Mouse (Mus musculus): Measurements from ENCODE around the gene Ankrd23.

Ankrd23 gene

GRCm38 (mm10) chr1:36540807-36541206 lies 4.1 kb upstream of the Ankrd23 start:
- no peak for DNase-seq

GRCm38 (mm10) chr1:36540132-36540531 lies 3.4 kb upstream of the Ankrd23 start:
- no peak for DNase-seq

GRCm38 (mm10) chr1:36539186-36539585 lies 2.5 kb upstream of the Ankrd23 start, which contains the start of gene Gm42417:
Gene Gm42417, minus strand, starts transcription at chr1:36539429.
- no peak for DNase-seq

GRCm38 (mm10) chr1:36538727-36539126 lies 2.0 kb upstream of the Ankrd23 start:
- no peak for DNase-seq

DNA sequence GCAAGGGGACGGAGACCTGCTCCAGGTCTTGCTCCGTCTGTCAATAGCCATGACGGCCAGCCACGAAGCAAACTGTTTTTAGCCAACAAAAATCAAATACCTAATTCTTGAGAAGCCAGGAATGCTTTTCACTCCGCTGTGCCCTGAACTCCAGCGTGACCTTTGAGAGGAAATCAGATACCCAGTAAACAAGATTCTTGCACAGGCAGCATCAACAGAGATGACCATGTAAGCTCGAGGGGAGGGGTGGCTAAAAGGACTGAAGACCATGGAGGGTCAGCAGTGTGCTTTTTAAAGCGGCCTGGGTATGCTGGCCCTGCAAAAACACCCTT lies 320 bp downstream of the Ankrd23 start:
- no peak for DNase-seq

GRCm38 (mm10) chr1:36535477-36536396 lies 946 bp downstream of the Ankrd23 start:
- DNase-seq: peak; percentile 58

- no peak for DNase-seq
Observed at GRCm38 (mm10) chr1:36534595-36535058, 2.1 kb downstream of the Ankrd23 start.

DNA sequence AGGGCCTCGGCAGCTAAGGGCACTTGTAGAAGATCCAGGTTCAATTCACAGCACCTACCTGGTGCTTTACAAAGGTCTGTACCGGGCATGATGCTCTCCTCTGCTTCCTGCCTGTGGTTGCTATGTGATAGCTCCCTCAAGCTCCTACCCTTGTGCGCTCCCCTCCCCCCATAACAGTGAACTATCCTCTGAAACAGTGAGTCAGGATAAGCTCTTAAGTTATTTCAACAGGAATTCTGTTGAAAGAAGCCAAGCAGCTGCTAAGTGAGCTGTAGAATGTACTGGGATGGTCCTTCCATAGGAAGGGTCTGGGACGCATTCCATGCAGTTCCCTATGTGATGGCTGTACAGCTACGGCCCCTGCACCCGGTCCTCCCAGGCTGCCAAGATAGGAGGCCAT lies 3.1 kb downstream of the Ankrd23 start:
- no peak for DNase-seq

DNA sequence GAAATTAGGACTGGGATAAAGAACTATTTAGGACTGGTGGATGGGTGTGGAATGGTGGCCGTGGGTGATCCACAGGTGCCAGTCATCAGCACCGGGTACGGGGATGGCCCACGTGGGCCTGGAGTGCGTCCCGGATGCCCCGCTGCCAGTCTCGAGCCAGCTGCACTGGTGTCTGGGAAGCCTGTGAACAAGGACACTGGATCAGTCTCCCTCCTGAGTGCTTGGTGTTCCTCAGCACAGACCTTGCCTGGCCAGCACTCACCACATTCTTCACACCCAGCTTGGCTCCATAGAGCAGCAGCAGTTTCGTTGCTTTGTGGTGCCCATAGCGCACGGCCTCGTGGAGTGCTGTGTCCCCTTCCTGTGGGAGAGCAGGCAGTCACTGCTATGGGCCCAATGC lies 5.2 kb downstream of the Ankrd23 start:
- DNase-seq: no peak

DNA sequence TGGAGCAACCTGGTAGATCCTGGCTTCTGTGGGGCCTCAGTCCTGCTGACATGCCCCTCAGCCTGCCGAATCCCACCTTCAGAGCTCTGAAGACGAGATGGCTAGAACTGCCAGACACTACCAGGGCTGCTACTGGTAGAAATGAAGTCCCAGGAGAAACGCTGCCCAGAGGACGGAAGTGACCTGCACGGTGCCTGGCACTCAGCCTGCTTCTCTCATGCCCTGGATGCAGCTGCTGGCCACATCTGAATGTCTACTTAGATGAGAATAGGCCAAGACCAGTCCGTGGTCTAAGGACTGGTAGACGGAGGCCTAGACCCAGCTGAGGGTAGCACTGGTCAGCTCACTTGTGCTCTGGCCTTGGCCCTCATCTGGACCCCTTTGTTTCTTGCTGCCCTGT lies 5.7 kb downstream of the Ankrd23 start:
- no peak for DNase-seq

DNA sequence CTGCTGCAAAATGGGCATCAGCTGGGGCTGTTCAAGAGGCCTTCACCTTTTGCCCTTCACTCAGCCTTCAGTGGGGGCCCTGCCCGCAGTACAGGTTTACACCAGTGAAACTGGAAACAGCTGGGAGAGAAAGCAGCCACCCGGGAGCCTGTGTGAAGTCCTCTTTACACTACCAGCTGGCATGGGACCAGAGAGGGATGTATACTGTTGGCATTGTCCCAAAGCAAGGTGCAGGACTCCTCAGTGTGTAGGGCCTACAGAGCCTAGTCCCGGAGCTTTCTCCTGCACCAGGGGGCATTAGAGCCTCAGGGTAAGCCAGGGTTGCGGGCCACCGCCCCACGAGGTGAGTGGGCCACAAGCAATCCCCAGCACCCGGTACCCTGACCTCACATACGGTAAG lies 6.2 kb downstream of the Ankrd23 start:
- no peak for DNase-seq

DNA sequence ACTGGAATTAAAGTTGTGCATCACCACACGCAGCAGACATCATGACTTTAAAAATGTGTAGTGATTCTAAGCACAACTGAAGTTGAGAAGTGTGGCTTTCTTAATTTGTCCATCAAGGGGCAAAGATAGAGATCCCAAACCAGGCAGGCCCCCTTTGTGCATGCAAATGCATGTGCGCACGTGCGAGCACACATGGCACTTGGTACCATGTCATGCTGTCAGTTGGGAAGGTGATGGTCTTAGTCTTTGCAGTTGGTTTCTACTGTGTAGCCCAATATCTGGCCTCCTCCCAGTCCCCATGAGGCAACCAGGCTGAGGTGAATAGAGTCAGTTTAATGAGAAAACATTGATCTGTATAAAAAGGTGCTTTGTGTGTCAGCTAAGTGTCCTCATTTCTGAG lies 6.8 kb downstream of the Ankrd23 start:
- no peak for DNase-seq

DNA sequence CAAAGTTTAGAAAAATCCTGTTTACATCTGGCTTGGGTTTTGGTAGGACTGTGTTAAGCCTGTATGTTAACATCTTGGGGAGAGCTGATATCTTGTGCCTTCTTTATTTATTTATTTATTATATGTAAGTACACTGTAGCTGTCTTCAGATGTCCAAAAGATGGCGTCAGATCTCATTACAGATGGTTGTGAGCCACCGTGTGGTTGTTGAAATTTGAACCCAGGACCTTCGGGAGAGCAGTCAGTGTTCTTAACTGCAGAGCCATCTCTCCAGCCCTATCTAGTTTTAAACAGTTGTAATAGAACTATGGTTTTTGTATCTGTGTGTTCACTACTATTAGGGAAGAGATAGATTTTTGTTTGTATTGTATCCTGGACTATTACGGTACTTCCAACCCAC lies 7.4 kb downstream of the Ankrd23 start:
- DNase-seq: no peak

DNA sequence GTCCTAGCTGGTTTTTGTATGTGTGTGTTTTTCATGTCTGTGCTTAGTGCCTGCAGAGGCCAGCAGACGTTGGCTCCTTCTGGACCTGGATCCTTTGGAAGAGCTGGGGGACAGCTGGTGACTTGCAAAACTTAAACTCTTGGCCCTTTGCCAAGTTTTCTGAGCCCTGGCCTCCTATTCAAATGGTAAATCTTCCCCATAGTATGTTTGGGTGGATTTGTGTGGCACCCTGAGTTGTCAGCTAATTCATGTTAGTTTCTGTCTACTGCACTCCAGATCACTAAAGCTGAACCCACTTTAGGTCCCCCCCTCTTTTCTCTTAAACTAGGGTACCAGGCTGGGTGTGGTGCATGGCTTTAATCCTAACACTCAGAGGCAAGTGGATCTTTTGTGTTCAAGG lies 8.3 kb downstream of the Ankrd23 start:
- no peak for DNase-seq

DNA sequence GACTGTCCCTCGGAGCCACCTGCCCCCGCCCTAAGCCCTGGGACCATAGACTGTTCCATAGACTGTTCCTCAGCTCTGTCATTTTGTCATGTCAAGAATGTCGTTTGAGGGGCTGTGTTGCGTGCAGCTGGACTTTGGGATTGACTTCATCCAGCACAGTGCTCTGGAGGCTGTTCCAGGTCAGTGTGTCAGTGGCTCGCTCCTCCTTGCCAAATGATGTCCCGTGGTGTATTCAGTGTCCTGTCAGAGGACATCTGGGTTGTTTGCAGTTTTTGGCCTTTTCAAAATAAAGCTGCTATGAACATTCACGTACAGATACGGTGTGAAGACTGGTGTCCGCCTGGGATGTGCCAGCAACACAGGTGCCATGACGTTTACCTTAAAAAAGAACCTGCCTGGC lies 9.8 kb downstream of the Ankrd23 start:
- no peak for DNase-seq

DNA sequence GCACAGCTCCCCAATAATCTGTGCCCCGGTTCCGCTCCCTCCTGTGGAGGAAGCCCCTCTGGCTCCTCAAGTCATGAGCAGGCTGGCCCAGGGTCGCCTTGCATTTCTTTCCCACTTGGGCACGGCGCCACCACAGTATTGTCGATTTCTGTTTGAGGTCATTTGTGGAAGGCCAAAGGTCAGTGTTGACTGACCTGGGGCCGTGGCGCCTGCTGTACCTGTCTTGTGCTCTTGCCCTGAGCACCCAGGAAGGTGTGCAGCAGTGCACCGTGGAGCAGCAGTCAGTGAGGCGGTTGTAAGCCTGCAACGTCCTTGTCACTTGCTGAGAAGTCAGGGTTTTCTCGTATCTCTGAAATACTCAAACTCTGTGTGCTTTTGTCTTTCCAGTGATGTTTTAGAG lies 10.9 kb downstream of the Ankrd23 start:
- DNase-seq: no peak

- DNase-seq: no peak
Observed at GRCm38 (mm10) chr1:36524058-36524457, 12.6 kb downstream of the Ankrd23 start.

DNA sequence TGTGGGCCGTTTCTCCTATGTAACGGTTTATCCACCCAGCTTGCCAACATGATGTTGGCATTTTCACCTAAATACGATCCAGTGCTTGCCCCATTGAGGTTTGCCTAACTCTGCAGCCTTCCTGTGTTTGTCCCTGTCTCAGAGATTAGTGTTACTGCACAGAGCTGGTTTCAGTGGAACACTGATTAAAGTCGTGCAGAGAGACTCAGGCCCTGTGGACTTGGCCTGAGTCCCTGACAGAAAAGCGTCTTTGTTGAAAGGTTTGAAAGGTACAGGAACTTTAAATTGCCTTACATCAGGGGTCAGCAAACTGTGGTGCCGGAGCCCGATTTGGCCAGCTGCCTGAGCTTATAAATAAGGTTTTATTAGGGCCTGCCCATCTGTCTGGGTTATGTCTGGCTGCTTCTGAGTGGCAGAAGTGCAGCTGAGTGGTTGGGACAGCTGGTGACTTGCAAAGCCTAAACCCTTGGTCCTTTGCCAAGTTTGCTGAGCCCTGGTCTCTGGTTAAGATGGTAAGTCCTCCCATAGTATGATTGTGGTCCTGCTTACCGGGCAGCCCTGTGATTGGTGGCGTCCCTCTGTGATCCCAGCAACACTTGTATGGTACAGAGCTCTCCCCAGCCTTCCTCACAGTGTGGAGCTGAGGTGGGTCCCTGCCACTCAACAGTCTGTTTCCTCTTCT lies 13.2 kb downstream of the Ankrd23 start:
- no peak for DNase-seq

DNA sequence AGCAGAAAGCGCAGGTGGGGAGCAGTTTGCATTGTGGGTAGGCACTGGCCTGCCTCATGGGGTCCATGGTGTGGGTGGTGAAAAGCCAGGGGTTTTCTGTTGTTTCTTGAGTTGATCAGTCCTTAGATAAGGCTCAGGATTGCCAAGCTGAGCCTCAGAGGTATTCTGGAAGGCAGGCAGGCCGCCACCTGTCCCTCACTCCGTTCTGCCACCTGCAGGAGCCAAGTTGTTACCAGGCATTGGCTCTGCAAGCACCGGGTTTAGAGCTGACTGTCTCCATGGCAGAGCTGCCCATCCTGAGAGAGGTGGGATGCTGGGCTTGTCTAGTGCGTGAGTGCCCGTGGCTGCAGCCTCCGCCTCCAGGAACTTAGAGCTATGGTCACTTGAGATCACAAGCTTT lies 14.5 kb downstream of the Ankrd23 start:
- DNase-seq: no peak

GRCm38 (mm10) chr1:36519626-36520025 lies 17.1 kb downstream of the Ankrd23 start:
- no peak for DNase-seq

- DNase-seq: no peak
Observed at GRCm38 (mm10) chr1:36518259-36518658, 18.4 kb downstream of the Ankrd23 start.

DNA sequence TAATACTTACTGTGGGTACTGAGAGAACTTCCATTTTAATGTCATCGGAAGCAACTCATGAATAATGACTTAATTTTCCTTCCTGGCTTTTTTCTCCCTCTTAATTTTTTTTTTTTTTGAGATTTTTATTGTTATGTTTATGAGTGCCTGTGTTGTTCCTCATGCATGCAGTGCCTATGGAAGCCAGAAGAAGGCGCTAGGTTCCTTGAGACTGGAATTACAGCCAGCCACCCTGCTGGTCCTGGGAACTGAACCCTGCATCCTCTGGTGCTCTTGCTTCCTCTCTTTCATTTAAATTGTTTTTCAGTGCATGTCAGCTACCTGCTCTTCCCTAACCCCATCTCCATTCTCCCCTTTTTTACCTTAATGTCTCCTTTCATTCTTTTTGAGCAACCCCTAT lies 23.0 kb downstream of the Ankrd23 start:
- DNase-seq: no peak

DNA sequence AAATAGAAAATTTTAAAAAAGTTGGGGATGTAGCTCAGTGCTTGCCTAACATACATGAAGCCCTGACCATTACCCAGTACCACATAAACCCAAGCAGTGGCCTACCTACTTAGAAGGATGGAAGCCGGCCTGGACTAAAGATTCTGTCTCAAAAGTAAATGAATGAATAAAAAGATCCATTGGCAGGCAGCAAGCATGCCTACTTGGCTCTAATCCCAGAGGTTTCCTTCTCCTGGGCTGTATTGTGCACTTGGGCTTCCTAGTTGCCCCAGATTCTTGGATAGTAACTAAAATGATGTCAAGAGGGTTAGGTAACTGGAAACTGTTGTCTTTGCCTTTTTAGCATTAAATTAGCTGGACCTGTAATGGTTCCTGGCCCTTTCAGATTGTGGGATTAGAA lies 23.4 kb downstream of the Ankrd23 start:
- no peak for DNase-seq

GRCm38 (mm10) chr1:36512966-36513280 lies 23.8 kb downstream of the Ankrd23 start:
- DNase-seq: no peak
